Mouse (Mus musculus) lung, adult 2 months (tissue): ENCODE data around the gene Traip.

Source experiments
- CTCF ChIP-seq: fragments of 200-500 bp; IDR thresholded peaks from 2 replicates; pipeline ENCODE4 v1.5.1; 2011; ENCODE audit warnings: mild to moderate bottlenecking, low read length, control low read depth; ENCODE audit not compliant: insufficient read depth
- POLR2A ChIP-seq: fragments of 200-500 bp; IDR thresholded peaks from 2 replicates; pipeline ENCODE4 v1.6.1; 2011; ENCODE audit warnings: low read depth, mild to moderate bottlenecking, control low read depth, low read length, borderline replicate concordance; ENCODE audit errors: extremely low read depth

DNA sequence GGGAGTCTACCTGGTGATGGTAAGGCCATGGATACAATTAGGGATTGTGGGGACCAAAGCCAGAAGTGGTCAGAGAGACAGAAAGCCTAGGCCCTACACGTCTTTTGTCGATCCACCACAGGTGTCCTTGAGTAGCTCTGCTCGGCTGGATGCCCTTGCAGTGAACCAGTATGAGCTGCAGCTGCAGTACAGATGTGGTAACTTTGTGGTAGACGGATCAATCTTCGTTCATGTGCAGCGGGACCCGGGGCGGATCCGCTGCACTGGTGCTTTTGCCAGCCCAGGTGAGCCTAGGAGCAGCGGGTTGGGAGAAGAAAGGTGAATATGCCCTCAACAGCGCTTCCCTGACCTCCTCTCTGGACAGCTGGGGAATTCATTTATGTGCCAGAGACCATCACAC, 43.1 kb downstream of the Traip start:
- no peak for TF ChIP-seq CTCF
- TF ChIP-seq POLR2A, result no peak
